Mouse (Mus musculus): ENCODE results near the gene Inafm1. TPM values are rescaled to one million over a fixed set of nuclear protein-coding genes. Genes with fewer than 3 reads are reported as not detected.

Inafm1 gene
- total RNA-seq, 2 experiments from 2014 or later, result 13.7 to 15.0 TPM

Other genes with a start within 250 kb of the Inafm1 start
- 1 to 10 TPM; 7.1 to 8.3 TPM for gene Bicra, start 225.7 kb downstream of the Inafm1 start, total RNA-seq (2021)
- not detected for gene Zfp541, start 211.8 kb downstream of the Inafm1 start, total RNA-seq (2021)
- gene Napa, start 175.2 kb downstream of the Inafm1 start, total RNA-seq (2021), result 10 to 100 TPM; 82.8 to 83.3 TPM
- gene Kptn, start 153.7 kb downstream of the Inafm1 start, total RNA-seq (2021), result 10 to 100 TPM; 22.9 to 24.3 TPM
- under 1 TPM; 0.68 to 0.70 TPM for gene Slc8a2, start 143.8 kb downstream of the Inafm1 start, total RNA-seq (2021)
- 1 to 10 TPM; 4.4 to 5.3 TPM for gene Meis3, start 98.5 kb downstream of the Inafm1 start, total RNA-seq (2021)
- gene Dhx34, start 51.6 kb downstream of the Inafm1 start, total RNA-seq (2021), result 1 to 10 TPM; 8.3 TPM
- 1 to 10 TPM; 1.4 to 1.9 TPM for gene C5ar2, start 29.5 kb downstream of the Inafm1 start, total RNA-seq (2021)
- 1 to 10 TPM; 5.1 to 6.5 TPM for gene C5ar1, start 14.1 kb downstream of the Inafm1 start, total RNA-seq (2021)
- 10 to 100 TPM; 30.7 to 35.3 TPM for gene Ccdc9, start 13.2 kb upstream of the Inafm1 start, total RNA-seq (2021)
- 1 to 10 TPM; 3.7 to 4.7 TPM for gene Bbc3, start 34.8 kb upstream of the Inafm1 start, total RNA-seq (2021)
- 10 to 100 TPM; 35.2 to 37.2 TPM for gene Sae1, start 114.2 kb upstream of the Inafm1 start, total RNA-seq (2021)
- 10 to 100 TPM; 29.0 to 29.9 TPM for gene Zc3h4, start 127.3 kb upstream of the Inafm1 start, total RNA-seq (2021)
- 10 to 100 TPM; 82.2 to 88.1 TPM for gene Tmem160, start 179.2 kb upstream of the Inafm1 start, total RNA-seq (2021)
- not detected for gene Npas1, start 204.1 kb upstream of the Inafm1 start, total RNA-seq (2021)